Mouse (Mus musculus) activated CD4-positive, CD25-positive, alpha-beta regulatory T cell, adult 4 months (primary cell): ENCODE results near the gene Mycbpap. TPM values are rescaled to one million over a fixed set of nuclear protein-coding genes. Genes with fewer than 3 reads are reported as not detected.

Experiments used
- ATAC-seq: one replicate; pipeline ENCODE4 v1.8.0; 2017
- polyA plus RNA-seq, 2 experiments: library from polyadenylated mRNA; unstranded; fragments of 100-300 nt; shearing (Covaris generic); gene quantifications; one replicate each; pipeline ENCODE4 v1.2.1; 2017

Gene Mycbpap
- polyA plus RNA-seq, 2 experiments from 2014 or later = not detected

DNA sequence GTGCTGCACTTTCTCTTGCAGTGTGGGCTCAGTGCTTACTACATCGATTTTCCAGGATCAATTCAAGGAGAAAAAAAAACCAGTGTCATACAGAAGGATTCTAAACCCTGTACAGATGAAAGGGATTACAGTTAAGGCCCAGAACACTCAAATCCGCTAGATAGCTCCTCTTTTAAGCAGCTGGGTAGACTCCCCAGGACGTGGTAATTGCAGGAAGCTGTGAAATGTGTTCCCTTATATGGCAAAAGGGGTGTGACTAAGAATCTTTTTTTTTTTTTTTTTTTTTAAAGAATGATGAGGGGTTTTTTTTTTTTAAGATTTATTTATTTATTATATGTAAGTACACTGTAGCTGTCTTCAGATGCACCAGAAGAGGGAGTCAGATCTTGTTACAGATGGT, 7.3 kb upstream of the Mycbpap start:
- ATAC-seq = no peak

DNA sequence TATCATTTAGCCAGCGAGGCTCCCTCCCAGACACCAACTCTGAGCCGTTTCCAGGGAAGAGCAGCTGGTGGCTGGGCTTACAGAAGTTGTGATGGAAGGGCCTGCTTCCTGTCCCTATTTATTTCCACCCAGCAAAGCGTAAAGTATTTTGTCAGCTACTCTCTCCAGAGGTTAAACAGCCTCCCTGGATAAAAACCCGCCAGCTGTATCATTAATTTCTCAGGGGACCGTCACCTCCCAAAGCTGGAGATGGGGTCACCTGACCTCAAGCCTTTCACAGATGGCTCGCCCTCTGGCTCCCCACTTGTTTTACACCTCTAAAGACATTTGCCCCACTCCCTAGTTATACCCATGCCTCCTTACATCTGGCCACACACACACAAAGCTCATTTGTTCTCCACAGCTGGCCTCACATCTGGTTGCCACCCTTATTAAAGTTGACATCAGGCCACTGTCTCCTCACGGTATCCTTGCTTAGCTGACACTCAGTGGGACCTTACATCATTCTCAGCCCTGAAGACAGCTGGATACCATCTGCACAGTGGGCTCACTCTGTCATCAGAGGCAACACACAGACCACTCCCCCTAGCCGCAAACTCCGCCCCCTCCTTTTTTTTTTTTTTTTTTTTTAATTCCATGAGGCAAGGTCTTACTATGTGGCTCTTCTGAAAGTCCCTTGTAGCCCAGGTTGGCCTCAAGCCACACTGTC, 4.8 kb upstream of the Mycbpap start:
- no peak for ATAC-seq

DNA sequence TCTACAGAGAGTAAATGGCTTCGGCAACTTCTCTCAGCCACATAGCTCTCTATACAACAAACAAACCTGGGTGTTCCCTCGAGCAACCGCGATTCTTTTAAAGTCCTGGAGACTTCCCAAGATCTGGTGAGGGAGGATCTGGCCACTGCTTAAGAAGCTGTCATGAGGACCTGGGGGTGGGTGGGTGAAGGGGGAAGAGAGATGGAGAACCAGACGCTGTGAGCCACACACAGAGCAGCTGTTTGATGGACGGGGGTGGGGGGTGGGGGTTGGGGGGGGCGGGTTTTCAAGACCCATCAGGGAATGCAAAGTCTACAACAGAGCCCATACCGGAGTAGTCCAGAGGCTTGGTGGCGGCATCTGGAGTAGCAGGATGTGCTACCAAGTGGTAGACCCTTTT, 8.1 kb downstream of the Mycbpap start:
- ATAC-seq = no peak

DNA sequence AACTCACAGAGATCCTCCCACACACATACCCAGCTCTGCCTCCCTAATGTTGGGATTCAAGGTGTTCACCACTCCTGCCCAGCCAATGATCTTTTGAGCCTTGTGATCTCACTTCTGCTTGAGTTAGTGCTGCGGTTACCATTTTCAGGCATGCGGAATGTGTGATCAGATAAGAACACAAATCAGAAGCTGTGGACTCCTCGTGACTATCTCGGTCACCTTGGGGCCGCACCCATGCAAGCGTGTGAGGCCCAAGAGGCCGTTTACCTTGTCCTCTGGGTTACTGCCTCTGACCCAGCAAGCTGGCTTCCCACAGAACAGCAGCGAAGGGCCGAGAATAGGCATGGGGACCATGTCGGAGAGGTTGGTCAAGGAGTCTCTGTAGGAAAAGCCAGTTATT, 12.6 kb downstream of the Mycbpap start:
- ATAC-seq = no peak

DNA sequence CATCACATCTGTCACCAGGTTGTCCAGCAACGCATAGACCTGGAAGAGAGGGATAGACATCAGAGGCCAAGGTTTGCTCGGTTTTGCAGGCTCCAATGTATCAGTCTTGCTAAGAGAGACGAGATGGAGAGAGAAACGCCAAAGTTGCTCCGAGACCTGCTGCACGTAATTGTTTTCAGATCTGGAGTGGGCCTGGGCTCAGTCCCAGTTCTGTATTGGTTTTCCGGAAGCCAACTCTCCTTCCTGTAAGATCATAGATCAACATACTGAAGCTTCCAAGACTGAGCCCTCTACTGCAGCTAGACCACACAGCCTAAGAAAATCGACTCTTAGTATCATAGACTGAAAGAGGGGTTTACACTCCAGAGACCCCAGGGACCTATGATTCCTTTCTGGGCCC, 20.1 kb downstream of the Mycbpap start:
- no peak for ATAC-seq

DNA sequence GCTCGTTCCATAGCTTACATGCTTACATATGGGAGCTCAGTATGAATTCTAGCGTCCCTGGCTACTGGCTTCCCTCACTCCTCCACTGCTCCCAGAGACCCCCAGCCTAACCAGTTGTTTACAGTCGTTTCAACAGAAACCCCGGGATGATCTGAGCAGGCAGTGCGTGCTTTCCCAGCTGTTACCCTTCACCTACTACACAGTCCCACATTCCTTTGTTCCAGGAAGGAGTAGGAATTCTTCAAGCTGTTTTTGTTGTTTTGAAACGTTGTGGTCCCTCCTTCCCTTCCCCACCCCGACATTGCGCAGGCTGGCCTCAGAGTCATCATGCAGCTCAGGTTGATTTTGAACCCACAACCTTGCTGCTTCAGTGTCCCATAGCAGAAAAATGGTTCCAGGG, 21.2 kb downstream of the Mycbpap start:
- no peak for ATAC-seq

DNA sequence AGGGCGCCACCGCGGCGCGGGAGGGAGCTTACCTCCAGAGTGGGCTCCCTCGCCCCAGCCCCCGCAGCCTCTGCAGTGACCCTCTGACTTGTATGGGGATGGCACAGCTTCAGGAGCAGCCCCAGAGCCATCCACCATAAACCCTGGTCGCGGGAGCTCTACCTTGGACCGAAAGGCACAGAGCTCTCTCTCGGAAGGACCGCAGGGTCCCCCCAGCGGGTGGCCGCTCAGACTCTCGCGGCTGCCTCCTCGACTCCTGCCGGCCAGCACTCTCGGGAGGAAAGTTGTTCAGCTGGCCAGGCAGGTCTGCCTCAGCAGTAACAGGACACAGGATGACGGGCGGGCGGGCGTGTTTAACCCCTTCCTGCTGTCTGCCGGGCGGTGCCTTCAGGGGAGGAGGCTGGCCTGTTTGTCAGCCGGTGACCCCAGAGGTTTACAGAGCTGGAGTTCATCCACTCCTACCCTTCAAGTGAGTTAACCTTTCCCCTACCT, 21.8 kb downstream of the Mycbpap start, which contains the start of gene Epn3:
Epn3 (minus strand) TSS at position 314 of the 492 bp plus-strand sequence.
- ATAC-seq = no peak

DNA sequence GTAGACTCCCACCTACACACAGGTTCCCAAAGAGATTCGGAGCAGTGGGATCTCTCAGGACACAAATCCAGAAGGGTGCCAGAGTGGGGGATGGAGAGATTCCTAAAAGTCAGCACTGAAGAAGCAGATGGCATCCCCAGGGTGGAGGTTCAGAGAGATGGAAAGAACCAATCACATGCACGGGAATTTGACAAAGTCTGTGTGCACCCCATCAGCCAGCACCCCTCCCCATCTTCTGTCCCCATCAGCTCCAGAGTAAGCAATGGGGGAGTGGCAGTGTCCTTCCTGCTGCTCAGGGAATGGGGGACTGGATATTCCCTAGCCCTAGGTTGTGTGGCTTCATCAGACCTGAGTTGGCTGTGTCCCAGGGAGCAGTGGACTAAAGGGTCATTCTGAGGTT, 22.5 kb downstream of the Mycbpap start:
- no peak for ATAC-seq

DNA sequence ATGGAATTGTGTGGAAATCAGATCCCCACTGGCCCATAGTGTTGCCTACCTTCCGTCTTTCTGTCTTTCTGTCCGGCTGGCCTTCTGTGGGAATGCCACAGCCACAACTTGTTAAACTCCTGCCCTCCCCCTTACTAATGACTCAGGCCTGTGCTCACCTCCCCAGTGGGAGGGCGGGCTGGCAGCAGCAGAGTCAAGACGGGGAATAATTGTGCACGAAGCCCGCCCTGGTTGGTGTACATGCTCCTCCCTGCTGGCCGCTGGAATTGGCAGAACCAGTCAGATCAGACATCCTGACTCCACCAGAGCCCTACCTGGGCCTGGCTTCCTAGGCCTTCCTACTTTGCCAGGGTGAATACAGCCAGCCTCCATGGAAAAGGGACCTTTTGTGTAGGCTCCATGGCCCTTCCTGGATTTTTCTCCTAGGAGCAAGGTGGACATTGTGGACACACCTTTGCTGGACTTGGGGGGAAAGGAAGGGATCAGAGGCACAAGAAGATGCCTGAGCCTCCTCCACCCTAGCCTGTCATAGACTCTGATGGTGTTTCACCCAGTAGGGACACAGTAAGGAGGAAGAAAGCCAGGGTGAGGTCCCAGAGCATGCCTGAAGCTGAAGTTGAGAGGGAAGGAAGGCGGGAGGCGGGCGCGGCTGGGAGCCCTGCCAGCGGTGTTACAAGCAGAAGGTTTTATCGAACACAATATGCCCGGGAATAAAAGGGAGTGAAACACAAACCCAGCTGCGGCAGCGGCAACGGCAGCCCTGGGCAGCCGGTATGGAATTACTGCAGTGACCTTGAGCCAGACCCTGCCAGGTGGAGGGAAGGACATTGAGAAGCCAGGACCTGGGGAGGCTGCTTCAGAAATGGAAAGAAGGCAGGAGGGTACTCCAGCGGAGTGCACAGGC, 23.2 kb downstream of the Mycbpap start:
- no peak for ATAC-seq

DNA sequence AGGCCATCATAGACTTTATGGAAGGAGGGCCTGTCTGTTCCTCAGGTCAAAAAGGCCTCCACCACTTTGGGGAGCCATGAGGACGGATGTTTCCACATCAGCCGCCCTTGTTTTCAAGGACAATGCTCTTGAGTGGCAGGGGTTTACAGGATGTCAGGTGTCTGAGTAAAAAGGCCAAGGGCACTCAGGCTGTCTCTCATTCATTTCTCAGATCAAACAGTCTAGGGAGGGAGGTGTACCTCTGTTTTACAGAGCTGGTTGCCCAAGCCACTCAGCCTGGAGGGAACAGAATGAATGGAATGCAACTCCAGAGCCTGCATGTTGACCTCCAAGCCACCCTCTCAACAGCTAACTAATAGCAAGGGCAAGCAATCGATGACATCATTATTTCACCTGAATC, 26.1 kb downstream of the Mycbpap start:
- no peak for ATAC-seq

DNA sequence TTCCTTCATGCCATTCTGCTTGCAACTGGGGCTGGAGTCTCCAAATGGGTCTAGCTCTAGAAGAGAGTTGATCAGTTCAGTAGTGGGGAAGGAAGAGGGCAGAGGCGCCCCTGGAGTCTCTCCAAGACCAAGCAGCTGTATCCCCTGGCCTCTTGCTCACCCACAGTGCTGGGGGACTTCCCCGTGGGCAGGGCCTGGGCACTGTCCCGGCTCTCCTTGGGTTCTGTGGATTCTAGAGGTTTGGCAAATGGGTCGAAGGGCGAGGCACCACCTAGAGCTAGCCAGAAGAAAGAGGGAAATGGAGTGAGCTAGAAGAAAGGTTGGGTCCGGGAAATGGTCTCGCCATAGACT, 29.8 kb downstream of the Mycbpap start:
- ATAC-seq = no peak

DNA sequence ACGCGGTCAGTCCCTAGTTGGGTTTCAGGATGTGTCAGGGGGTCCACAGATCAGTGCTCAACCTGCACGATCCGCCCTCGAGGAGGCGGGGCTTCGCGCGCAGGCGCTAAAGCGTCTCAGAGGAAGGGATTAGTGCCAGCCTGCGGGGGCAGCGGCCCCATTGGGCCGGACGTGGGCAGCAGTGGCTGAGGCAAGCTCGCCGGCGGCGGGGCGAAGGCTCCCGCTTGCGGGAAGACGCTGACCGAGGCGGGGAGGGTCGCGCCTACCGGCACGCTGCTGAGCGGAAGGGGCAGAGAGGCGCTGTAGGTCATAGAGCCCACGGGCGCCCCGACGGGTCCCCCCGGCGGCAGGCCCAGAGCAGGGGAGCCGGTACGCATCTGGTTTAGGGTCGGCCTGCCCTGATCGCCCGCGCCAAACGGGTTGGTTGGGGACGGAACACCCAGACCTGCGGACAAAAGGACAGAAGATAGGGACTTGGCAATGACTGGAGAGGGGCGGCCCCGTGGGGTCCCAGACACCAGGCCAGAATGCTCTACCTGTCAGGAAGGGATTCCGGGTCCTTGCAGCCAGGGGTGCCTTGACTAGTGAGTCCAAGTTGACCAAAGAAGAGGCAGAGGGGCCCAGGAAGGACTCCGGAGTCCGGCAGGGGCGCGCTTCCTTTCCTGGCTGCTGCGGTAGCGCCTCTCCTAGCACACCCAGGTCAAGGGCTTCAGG, 30.4 kb downstream of the Mycbpap start:
- no peak for ATAC-seq

DNA sequence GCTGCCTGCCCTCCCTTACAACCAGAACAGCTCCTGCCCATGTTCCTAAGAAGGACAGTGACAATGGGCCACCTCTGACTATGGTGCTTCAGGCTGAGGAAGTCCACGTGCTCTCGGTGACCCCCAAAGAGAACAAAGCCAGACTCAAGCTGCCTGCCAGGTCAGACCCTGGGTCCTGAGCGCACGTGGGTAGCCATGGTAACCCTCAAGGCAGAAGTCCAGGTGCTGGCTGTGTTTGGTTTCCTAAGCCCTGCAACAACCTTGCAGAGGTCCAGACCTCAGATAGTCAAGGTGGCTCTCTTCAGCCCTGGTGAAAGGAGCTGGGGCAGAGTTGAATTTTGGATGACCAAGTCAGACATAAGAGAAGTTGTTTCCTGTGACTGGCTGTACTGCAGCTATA, 31.8 kb downstream of the Mycbpap start:
- ATAC-seq = no peak

DNA sequence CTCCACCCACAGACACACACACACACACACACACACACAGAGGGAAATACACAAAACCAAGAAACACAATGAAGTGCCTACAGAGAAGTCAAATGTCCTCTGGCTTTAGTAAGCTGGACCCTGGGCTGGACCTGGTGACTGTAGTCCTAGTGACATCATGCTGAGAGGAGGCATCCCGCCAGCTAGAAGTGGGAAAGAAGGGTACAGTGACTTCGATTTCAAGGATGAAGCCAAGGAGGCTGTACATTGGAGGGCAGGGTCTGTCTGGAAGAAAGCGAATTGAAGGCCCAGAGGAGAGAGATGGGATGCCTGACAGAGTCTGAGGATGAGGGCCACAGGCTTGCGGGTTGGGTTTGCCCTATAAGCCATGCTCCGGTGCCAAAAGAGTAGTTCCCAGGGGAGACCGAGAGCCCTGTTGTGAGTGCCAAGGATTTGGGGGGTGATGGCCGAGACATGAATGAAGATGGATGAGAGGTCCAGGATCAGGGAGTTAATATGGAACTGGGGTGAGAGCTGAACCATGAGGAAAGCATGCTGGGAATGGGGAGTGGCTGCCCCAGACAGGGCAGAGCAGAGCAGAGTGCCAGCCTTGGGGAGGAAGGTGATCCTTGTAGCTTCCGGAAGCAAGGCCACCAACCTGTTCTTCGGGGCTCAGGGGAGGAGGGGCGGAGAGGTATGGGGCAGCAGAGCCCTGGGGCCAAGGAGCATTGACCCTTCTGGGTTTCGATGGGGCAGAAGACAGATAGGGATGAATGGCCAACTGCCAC, 32.6 kb downstream of the Mycbpap start:
- ATAC-seq = no peak

DNA sequence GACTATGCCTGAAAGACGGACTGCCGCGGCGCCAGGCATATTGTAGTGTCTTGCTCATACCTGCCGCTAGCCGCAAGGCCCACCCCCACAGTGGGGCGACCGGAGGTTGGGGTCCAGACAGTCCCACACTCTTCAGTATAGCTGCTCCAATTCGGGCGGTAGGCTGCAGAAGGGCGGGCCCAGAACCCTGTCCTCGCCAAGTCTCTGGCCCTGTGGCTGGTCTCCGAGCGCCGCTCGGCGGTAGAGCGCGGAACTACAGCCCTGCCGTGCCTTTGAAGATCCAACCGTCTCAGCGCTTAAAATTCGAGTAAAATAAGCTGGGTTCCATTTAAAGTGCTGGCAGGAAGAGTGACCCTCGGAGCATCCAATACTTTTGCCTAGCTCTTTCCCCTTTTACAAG, 35.5 kb downstream of the Mycbpap start, which contains the start of gene Spata20:
Spata20 (minus strand) TSS at position 179 of the 400 bp plus-strand sequence.
- ATAC-seq = peak; percentile 46

DNA sequence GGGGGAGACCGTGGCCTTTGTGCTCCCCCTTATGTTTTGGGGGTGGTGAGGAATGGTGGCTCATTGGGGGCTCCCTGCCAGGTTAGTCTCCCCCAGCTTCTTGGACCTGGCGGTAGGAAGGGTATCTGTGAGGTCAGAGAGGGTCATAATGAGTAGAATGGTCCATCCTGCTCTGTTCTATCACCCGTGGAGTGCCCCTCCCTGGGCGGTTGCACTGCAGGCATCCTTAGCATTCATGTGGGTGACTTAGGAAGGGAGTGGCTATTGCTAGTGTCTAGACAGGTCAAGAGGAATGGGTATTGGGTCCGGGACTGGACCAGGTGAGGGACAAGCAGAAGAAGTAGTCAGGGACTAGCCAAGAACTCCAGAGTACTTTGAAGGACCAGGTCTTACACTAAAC, 36.3 kb downstream of the Mycbpap start:
- ATAC-seq = no peak

DNA sequence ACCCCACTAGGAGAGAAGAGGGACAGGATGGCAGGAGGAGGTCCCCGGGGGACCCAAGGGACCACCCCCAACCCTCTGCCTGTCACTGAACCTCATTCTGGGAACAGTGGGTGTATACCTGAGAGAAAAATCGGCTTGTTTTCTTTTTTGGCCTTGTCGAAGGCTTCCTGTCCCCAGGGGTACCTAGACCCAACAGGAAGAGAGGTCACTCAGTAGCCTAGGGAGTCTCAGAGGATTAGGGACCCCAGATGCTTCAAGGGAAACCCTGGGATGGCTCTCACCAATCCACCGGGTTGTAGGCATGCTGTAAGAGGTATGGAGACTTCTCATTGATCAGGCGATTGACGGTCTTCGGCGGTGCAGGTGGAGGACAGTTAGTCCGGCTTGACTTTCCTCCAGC, 36.9 kb downstream of the Mycbpap start:
- ATAC-seq = no peak

DNA sequence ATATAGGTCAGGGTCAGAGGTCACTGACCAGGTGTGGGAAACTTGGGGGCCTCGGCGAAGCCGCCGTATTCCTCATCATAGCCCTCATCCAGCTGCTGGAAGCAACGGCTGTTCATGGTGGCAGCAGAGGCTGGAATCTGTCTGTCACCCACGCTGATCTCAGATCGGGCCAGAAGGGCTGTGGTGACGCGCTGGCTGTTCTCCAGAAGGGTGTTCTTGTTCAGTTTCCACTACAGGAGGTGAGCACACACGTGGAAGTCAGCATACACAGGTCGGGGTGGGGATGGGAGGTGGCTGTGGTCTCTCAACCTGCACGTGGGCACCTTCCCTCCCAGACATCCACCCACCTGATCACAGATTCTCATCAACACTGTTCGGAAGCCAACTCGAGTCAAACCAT, 37.6 kb downstream of the Mycbpap start:
- ATAC-seq = no peak

DNA sequence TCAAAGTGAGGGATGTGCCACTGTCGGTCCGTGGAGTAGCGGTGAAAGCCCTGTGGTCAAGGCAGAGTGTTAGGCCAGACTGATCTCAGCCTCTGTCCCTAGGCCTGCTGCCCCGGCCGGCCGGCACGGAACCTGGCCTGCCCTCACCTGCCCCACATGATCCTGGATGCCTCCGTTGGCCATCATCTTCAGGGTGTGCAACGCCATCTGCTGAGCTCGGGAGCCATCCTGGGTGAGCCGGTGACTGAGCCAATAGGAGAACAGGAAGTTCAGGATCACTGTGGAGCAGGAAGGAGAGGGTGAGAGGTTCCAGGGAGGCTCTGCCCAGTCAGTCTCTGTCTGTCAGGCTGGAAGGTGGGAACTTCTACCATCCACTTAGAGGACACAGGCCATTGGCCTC, 38.1 kb downstream of the Mycbpap start:
- no peak for ATAC-seq

DNA sequence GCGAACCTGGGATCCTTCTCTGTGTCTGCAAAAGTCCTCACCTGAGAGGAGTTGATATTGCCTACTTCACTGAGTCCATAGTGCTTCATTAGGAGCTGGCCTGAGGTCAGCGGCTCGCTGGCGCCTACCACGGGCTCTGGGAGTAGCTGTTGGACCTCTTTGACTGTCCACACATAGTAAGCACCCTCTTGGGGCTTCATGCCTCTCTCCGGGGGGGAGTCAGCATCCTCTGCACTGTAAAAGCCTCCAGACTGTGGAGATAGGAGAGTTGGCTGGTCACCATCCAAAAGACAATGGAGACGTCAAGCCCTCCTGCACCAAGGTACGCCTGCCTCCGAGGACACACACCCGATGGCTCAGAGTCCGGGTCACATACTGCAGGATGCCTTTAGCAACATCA, 38.8 kb downstream of the Mycbpap start:
- ATAC-seq = no peak

DNA sequence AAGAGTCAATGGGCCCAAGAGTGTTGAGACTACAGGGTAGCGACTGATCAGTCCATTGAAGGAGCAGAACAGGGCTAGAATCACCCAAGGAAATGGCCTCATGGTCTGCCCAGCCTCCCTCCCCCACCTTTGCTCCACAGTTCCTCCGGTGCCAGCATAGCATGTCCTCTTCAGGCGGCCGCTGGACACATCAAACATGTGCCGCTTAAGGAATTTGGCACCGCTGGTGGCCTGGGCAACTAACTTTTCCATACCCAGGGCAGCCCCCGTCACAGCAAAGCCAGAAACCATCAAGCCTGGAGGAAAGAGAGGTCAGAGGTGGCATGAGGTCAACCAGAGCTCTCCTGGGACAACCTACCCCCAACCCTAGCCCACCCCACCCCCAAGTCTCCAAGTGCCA, 39.6 kb downstream of the Mycbpap start:
- no peak for ATAC-seq

DNA sequence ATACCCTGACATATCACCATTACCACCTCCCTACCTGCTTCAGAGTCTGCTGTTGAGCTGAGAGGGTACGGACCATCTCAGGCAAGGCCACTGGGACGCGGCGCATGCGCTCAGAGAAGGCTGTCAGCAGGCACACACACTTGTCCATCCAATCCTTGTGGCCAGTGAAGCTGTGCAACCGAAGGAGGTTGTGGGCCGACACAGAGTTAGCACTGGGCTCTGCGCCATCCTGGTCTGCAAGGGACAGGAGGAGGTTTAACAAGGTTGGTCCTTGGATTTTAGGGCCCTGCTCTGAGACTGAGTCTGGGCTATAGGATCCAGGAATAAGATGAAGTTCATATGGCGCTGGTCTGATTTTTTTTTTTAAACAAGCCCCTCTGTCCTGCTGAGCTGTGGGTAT, 41.2 kb downstream of the Mycbpap start:
- no peak for ATAC-seq
